Mouse (Mus musculus) limb, embryonic 10.5 days (tissue): ENCODE data around the gene Yju2. TPM values are rescaled to one million over a fixed set of nuclear protein-coding genes. Genes with fewer than 3 reads are reported as not detected.
"Not testable (repeated sequence)": the region's sequence is repeated elsewhere in the genome, so short reads cannot be mapped to it uniquely, and the experiment has no call there.

Source experiments
- DNase-seq: peaks from one replicate; pipeline ENCODE4 v3.0.0-alpha.2; 2017; ENCODE audit warnings: low spot score
- H3K27ac ChIP-seq: fragments of 300-500 bp; sonication (generic); 2 replicates; pipeline ENCODE4 v1.5.1; 2016; ENCODE audit warnings: mild to moderate bottlenecking
- H3K27me3 ChIP-seq: fragments of 300-500 bp; sonication (generic); 2 replicates; pipeline ENCODE4 v1.6.1; 2016; ENCODE audit warnings: low read depth, mild to moderate bottlenecking; ENCODE audit not compliant: poor library complexity, severe bottlenecking
- H3K36me3 ChIP-seq: fragments of 300-500 bp; sonication (generic); 2 replicates; pipeline ENCODE4 v1.6.1; 2016; ENCODE audit warnings: mild to moderate bottlenecking, moderate library complexity
- H3K4me1 ChIP-seq: fragments of 300-500 bp; sonication (generic); 2 replicates; pipeline ENCODE4 v1.6.1; 2016
- H3K4me3 ChIP-seq: fragments of 300-500 bp; sonication (generic); 2 replicates; pipeline ENCODE4 v1.5.1; 2016; ENCODE audit warnings: mild to moderate bottlenecking, moderate library complexity
- H3K9me3 ChIP-seq: fragments of 300-500 bp; sonication (generic); replicated peaks from 2 replicates; pipeline ENCODE4 v1.6.1; 2016; ENCODE audit warnings: mild to moderate bottlenecking
- WGBS: fragments of 180-500 bp; shearing (Covaris S2); methylation state at CpG from one replicate; pipeline ENCODE4 v1.1.7; 2016; 5-methylcytosine and 5-hydroxymethylcytosine counted together
- polyA plus RNA-seq: library from polyadenylated mRNA; unstranded; fragments of >200 nt; fragmentation: Nextera tagmentation; extraction: Ambion mirVana; gene quantifications from 2 replicates; pipeline ENCODE4 v1.2.1, GENCODE M21; 2016

The Yju2 gene
- polyA plus RNA-seq = 27.7 and 28.5 TPM in 2 replicates

- Histone ChIP-seq H3K36me3 (peaks cover 34% of the 10 kb centered on the region), H3K4me3 (peak within 1 kb of the TSS; percentile 62), H3K27ac (peak within 1 kb of the TSS; percentile 92), H3K4me1 (peaks cover 31% of the 10 kb centered on the region), H3K27me3 (peaks cover 16% of the 10 kb centered on the region), H3K9me3 (no peaks in the 10 kb centered on the region)
- under 1% methylated on average over 45 of the region's 46 CpGs for WGBS
- DNase-seq = peak; percentile 93
Measured at GRCm38 (mm10) chr17:55958918-55959728, at the start of gene Yju2. Yju2 (plus strand) TSS chr17:55959099.

GRCm38 (mm10) chr17:55931553-55932502 is 27.1 kb upstream of the Yju2 start:
- 0 out of 2 replicates have a peak, but pooled peaks cover 7% of the 10 kb centered on the region for H3K4me1 ChIP-seq
- H3K27me3 ChIP-seq = no peaks in the 10 kb centered on the region
- H3K36me3 ChIP-seq = no peaks in the 10 kb centered on the region
- no peaks in the 10 kb centered on the region; the same call in 1 of the 2 replicates for H3K9me3 ChIP-seq
- WGBS = 2% methylated on average over 33 of the region's 33 CpGs
- peak overlapping the region; percentile 65 for H3K4me3 ChIP-seq
- H3K27ac ChIP-seq = peak overlapping the region; percentile 91
- peak; percentile 78 for DNase-seq

DNA sequence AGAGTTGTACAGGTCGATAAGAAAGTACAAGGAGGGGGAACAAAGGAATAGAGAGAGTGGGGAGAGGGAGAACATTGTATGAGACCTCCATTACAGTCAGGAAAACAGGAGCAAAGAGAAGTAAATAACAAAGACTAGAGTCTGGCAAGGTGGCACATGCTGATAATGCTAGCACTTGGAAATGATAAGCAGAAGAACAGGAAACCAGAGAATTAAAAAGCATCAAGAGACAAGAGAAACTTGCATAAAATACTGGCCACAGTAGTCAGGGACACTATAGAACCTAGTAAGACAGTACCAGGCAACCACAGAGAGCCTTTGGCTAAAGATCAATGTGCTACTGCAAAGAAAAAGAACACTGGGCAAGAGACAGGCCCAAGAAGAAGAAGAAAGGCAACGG is 26.3 kb upstream of the Yju2 start:
- Histone ChIP-seq H3K4me1 (0 out of 2 replicates have a peak, but pooled peaks cover 7% of the 10 kb centered on the region), H3K4me3 (peak overlapping the region; percentile 65), H3K27me3 (no peaks in the 10 kb centered on the region), H3K27ac (peak overlapping the region; percentile 91), H3K9me3 (no peaks in the 10 kb centered on the region; the same call in 1 of the 2 replicates), H3K36me3 (no peaks in the 10 kb centered on the region)
- DNase-seq = no peak
- WGBS = 63% methylated on average over 2 of the region's 2 CpGs

DNA sequence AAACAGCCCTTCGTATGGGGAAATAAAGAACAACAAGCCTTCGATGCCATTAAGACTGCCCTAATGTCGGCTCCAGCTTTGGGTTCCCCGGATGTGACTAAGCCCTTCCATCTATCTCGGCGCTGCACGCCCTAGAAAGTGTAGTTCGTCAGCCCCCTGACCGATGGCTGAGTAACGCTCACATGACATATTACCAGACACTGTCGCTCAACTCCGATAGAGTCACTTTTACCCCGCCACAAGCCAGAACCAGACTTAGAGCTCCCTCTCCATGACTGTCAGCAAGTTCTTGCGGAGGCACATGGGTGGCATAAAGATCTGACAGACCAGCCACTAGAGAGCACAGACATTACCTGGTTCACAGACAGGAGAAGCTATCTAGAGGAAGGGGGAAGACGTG is 25.7 kb upstream of the Yju2 start:
- peaks cover 3% of the 10 kb centered on the region for H3K36me3 ChIP-seq
- no peak overlapping the region for H3K4me3 ChIP-seq
- H3K27ac ChIP-seq = no peak overlapping the region
- H3K4me1 ChIP-seq = 0 out of 2 replicates have a peak, but pooled peaks cover 7% of the 10 kb centered on the region
- no peak for DNase-seq
- H3K27me3 ChIP-seq = no peaks in the 10 kb centered on the region
- 95% methylated on average over 15 of the region's 15 CpGs for WGBS
- no peaks in the 10 kb centered on the region; the same call in 1 of the 2 replicates for H3K9me3 ChIP-seq

- H3K27me3 ChIP-seq, DNase-seq, H3K9me3 ChIP-seq, H3K4me1 ChIP-seq: not testable (repeated sequence)
- Histone ChIP-seq H3K36me3 (peaks cover 12% of the 10 kb centered on the region), H3K27ac (peak overlapping the region; percentile 85; the same call in 1 of the 2 replicates), H3K4me3 (peak overlapping the region; percentile 60)
- WGBS = 39% methylated on average over 10 of the region's 10 CpGs
Measured at GRCm38 (mm10) chr17:55944387-55944865, 14.5 kb upstream of the Yju2 start.

DNA sequence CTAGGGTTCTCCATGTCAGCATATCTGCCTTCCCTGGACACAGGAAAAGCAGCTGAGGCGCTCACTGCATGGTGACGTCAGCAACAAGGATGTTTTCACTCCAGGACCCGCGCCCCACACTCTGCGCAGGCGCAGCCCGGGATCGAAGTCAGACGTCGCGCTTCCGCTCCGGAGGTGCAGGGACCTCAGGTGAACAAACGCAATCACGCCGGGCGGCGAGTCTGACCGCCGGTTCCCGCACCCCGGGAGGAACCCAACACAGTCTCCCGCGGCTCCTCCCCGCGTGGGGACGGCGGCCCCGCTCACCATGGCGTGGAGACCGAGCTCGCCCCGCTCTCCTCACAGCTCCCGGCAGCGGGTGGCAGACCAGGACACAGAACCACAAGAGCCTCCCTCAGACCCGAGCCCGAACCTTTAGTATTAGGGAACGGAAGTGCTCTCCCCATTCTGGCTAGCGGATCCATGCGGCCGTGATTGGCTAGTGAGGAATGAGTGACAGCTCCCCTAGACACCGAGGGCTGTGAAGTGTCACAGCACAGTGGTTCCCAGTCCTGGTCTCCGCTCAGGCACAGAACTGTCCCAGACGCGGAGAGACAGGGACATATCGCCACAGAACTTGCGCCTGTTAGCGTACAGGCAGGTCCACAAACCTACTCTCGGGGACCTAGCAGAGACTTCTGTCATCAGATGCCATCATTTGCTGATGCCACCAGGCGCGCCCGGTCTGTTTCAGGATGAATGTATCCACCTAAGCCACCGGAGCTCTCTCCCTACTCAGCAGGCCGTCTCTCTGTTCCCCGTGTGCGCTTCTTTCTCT is 13.8 kb upstream of the Yju2 start:
- H3K27ac ChIP-seq = peak overlapping the region; percentile 85
- DNase-seq = peak; percentile 76
- H3K4me1 ChIP-seq, H3K9me3 ChIP-seq, H3K36me3 ChIP-seq, H3K27me3 ChIP-seq: not testable (repeated sequence)
- peak overlapping the region; percentile 60 for H3K4me3 ChIP-seq
- under 1% methylated on average over 56 of the region's 56 CpGs for WGBS

DNA sequence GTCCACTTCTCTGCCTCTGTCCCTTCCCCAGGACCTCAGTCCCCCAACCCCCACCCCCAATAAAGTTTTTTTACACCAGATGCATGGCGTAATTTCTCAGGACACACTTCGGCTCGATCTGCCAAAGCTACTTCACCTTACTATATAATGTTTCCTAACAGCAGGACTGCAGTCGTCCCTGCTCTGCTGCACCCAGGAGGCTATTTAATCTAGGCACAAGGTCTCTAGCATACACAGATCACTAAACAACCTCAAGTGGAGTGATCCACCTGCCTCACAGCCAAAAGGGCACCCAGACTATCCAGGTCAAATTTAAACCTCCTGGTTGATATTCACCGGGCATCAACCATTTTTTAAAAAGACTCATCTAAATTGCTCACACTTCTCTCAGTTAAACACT is 13.2 kb upstream of the Yju2 start:
- no peak for DNase-seq
- H3K36me3 ChIP-seq = peaks cover 1% of the 10 kb centered on the region; the same call in 1 of the 2 replicates
- H3K27me3 ChIP-seq = no peaks in the 10 kb centered on the region
- H3K27ac ChIP-seq = peak overlapping the region; percentile 85; the same call in 1 of the 2 replicates
- H3K9me3 ChIP-seq = no peaks in the 10 kb centered on the region
- H3K4me1 ChIP-seq = peaks cover 6% of the 10 kb centered on the region
- H3K4me3 ChIP-seq = peak overlapping the region; percentile 60
- 31% methylated on average over 5 of the region's 5 CpGs for WGBS

GRCm38 (mm10) chr17:55948647-55949046 is 10.3 kb upstream of the Yju2 start:
- H3K27me3 ChIP-seq = no peaks in the 10 kb centered on the region
- H3K4me3 ChIP-seq = no peak overlapping the region
- WGBS = 93% methylated on average over 4 of the region's 4 CpGs
- H3K27ac ChIP-seq = no peak overlapping the region
- H3K4me1 ChIP-seq = peaks cover 6% of the 10 kb centered on the region
- H3K36me3 ChIP-seq = no peaks in the 10 kb centered on the region
- DNase-seq = no peak
- no peaks in the 10 kb centered on the region for H3K9me3 ChIP-seq

DNA sequence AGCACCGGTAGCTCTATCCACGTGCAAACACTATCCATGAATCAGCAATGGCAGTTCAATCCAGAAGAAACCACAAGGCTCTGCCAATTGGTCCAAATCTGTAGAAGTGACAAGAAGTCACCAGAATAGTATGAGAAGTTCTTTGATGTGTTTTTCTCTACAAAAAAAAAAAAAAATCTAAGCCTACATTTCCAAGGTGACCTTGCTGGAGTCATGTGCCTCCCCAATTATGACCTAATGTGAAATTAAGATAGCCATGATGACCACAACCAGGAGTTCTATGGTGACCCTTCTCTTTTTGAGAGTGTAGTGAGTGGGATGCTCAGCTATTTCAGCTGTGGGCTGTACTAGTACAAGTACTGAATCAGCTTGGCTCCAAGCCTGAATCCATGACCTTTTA is 9.5 kb upstream of the Yju2 start, which contains the start of gene Zfp119b:
Gene Zfp119b, minus strand, starts transcription at position 101 of the 400 bp plus-strand sequence.
- WGBS = 87% methylated on average over 2 of the region's 2 CpGs
- no peaks in the 10 kb centered on the region for H3K9me3 ChIP-seq
- H3K27me3 ChIP-seq = peaks cover 5% of the 10 kb centered on the region
- no peak within 1 kb of the TSS for H3K4me3 ChIP-seq
- DNase-seq = no peak
- H3K27ac ChIP-seq = no peak within 1 kb of the TSS
- peaks cover 6% of the 10 kb centered on the region for H3K4me1 ChIP-seq
- H3K36me3 ChIP-seq = no peaks in the 10 kb centered on the region

GRCm38 (mm10) chr17:55950601-55951000 is 8.3 kb upstream of the Yju2 start:
- H3K4me3 ChIP-seq = no peak overlapping the region
- DNase-seq = no peak
- H3K36me3 ChIP-seq = no peaks in the 10 kb centered on the region
- peaks cover 17% of the 10 kb centered on the region for H3K27me3 ChIP-seq
- peaks cover 3% of the 10 kb centered on the region; the same call in 1 of the 2 replicates for H3K4me1 ChIP-seq
- no peak overlapping the region for H3K27ac ChIP-seq
- WGBS = 77% methylated on average over 9 of the region's 9 CpGs
- no peaks in the 10 kb centered on the region for H3K9me3 ChIP-seq

- Histone ChIP-seq H3K9me3 (no peaks in the 10 kb centered on the region), H3K4me1 (peaks cover 10% of the 10 kb centered on the region), H3K36me3 (no peaks in the 10 kb centered on the region), H3K27ac (no peak overlapping the region), H3K27me3 (peaks cover 18% of the 10 kb centered on the region), H3K4me3 (no peak overlapping the region)
- DNase-seq = no peak
Measured at GRCm38 (mm10) chr17:55952041-55952440, 6.9 kb upstream of the Yju2 start.
